Mouse (Mus musculus) stomach, postnatal 0 days (tissue): ENCODE data around the gene Slc1a3. TPM values are rescaled to one million over a fixed set of nuclear protein-coding genes. Genes with fewer than 3 reads are reported as not detected.

Experiments
- ATAC-seq: fragments of 200-750 bp; cut with Nextera tagmentation; 2 replicates; pipeline ENCODE4 v1.8.0; 2017; ENCODE audit not compliant: low FRiP score, low TSS enrichment
- DNase-seq: peaks from one replicate; pipeline ENCODE4 v3.0.0-alpha.2; 2016; ENCODE audit warnings: low spot score
- H3K27ac ChIP-seq: fragments of 300-500 bp; sonication (generic); replicated peaks from 2 replicates; pipeline ENCODE4 v1.5.1; 2014; ENCODE audit warnings: mild to moderate bottlenecking, control low read depth
- H3K27me3 ChIP-seq: fragments of 300-500 bp; sonication (generic); 2 replicates; pipeline ENCODE4 v1.6.1; 2014; ENCODE audit warnings: low read length; ENCODE audit not compliant: control insufficient read depth, insufficient read depth
- H3K36me3 ChIP-seq: fragments of 300-500 bp; sonication (generic); 2 replicates; pipeline ENCODE4 v1.6.1; 2014; ENCODE audit warnings: low read length, mixed read lengths; ENCODE audit not compliant: control insufficient read depth, insufficient read depth
- H3K4me1 ChIP-seq: fragments of 300-500 bp; sonication (generic); replicated peaks from 2 replicates; pipeline ENCODE4 v1.6.1; 2014; ENCODE audit warnings: antibody characterized with exemption; ENCODE audit not compliant: control insufficient read depth, insufficient read depth
- H3K4me2 ChIP-seq: fragments of 300-500 bp; sonication (generic); replicated peaks from 2 replicates; pipeline ENCODE4 v1.6.1; 2014; ENCODE audit warnings: low read depth, mild to moderate bottlenecking, control low read depth, moderate library complexity
- H3K4me3 ChIP-seq: fragments of 300-500 bp; sonication (generic); 2 replicates; pipeline ENCODE4 v1.5.1; 2014; ENCODE audit warnings: low read depth, low read length, control low read depth
- H3K9ac ChIP-seq: fragments of 300-500 bp; sonication (generic); 2 replicates; pipeline ENCODE4 v1.6.1; 2014; ENCODE audit warnings: mild to moderate bottlenecking, low read length, control low read depth, mixed read lengths
- H3K9me3 ChIP-seq: fragments of 300-500 bp; sonication (generic); 2 replicates; pipeline ENCODE4 v1.6.1; 2016; ENCODE audit warnings: low read length; ENCODE audit not compliant: control insufficient read depth
- CTCF ChIP-seq: IDR thresholded peaks from 2 replicates; pipeline ENCODE4 v1.5.1; 2016; ENCODE audit warnings: antibody characterized with exemption, low read depth, mild to moderate bottlenecking, moderate library complexity
- EP300 ChIP-seq: optimal IDR thresholded peaks from 2 replicates; pipeline ENCODE3; 2016; ENCODE audit warnings: antibody characterized with exemption
- WGBS: fragments of 180-500 bp; shearing (Covaris S2); extraction: QIAGEN DNeasy Blood & Tissue Kit; methylation state at CpG from one replicate; pipeline ENCODE4 v1.1.7; 2014; 5-methylcytosine and 5-hydroxymethylcytosine counted together
- polyA plus RNA-seq: library from polyadenylated mRNA; unstranded; fragments of >200 nt; fragmentation: Nextera tagmentation; extraction: Ambion mirVana; gene quantifications from 2 replicates; pipeline ENCODE4 v1.2.1, GENCODE M21; 2015

Gene Slc1a3
- polyA plus RNA-seq, 1 experiment from 2014 or later: 4.8 TPM

DNA sequence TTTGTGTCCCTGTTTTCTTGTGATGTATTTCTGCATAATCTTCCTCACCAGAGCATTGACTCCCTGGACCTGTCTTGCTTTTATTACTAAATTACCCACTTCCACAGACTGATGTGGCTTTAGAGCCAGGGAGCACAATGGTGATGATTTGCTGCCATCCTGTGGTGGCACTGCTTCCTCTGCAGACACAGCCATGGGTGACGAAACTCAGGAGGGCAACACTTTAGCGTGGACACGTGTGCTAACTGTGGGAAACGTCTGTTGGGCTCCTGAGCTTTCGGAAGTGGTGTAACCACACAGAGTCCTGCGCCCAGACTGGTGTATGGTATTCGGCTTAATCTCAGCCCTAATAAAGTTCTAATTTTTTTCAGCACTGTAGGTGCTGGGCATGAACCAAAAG is 85.2 kb downstream of the Slc1a3 start:
- H3K9ac ChIP-seq: no peak overlapping the region
- no peak overlapping the region for H3K27ac ChIP-seq
- DNase-seq (peak; percentile 63), ATAC-seq (peak; percentile 50; the same call in 1 of the 2 replicates)
- H3K4me3 ChIP-seq: no peak overlapping the region
- no peaks in the 10 kb centered on the region for H3K36me3 ChIP-seq
- 45% methylated on average over 7 of the region's 7 CpGs for WGBS
- TF ChIP-seq CTCF: peak; percentile 81
- no peak for TF ChIP-seq EP300
- no peaks in the 10 kb centered on the region for H3K27me3 ChIP-seq
- no peaks in the 10 kb centered on the region for H3K4me1 ChIP-seq
- no peak overlapping the region for H3K4me2 ChIP-seq
- no peaks in the 10 kb centered on the region for H3K9me3 ChIP-seq

DNA sequence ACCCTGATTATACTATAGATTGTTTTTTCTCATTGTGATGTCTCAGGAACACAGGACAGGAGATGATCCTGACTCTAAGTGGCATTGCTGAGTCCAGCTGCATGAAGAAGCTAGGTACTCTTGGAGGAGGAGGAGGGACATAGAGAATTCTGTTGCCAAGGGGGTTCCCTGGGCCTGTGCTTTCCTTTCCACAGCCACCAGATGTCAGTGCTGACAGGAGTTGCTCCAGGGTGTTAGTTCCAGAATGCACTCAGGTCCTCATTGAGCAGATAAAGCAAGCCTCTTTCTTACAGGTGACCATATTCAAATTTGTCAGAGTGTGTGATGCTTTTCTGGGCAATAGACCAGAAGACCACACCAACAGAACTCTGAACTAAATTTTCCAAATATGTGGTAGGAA is 86.7 kb downstream of the Slc1a3 start:
- DNase-seq: no peak
- no peaks in the 10 kb centered on the region for H3K9me3 ChIP-seq
- no peaks in the 10 kb centered on the region for H3K27me3 ChIP-seq
- H3K9ac ChIP-seq: no peak overlapping the region
- no peak overlapping the region for H3K4me2 ChIP-seq
- no peaks in the 10 kb centered on the region for H3K36me3 ChIP-seq
- H3K4me1 ChIP-seq: no peaks in the 10 kb centered on the region
- H3K27ac ChIP-seq: no peak overlapping the region
- no peak for ATAC-seq
- TF ChIP-seq EP300: no peak
- TF ChIP-seq CTCF: peak; percentile 65
- H3K4me3 ChIP-seq: no peak overlapping the region

DNA sequence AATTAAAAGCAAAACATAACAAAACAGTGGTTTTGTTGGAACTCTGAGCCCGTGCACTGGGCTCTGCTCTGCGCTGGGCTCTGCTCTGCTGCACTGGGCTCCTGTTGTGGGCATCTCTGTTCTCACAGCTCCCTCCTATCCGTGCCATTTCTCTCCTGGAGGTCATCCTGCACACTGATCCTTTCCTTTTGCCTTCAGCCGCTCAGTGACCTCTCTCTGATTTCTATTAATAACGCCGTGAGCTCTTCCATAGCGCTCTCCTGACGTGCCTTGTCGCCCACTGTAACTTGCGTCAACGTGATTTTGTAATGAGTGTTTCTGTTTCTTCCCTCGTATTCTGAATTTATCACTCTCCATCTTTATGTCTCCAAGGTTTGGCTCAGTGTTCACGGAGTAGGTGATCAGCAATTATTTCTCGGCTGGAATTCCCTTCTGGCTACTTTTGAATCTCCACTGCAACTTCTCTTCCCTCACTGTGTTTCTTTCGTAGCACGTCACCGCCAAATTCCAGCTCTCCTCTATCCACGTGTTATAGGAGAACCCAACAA is 91.0 kb downstream of the Slc1a3 start:
- Histone ChIP-seq H3K4me1 (no peaks in the 10 kb centered on the region), H3K9me3 (no peaks in the 10 kb centered on the region), H3K4me3 (no peak overlapping the region), H3K27ac (no peak overlapping the region), H3K9ac (no peak overlapping the region), H3K4me2 (no peak overlapping the region), H3K36me3 (no peaks in the 10 kb centered on the region), H3K27me3 (no peaks in the 10 kb centered on the region)
- ATAC-seq (no peak), DNase-seq (no peak)
- TF ChIP-seq CTCF: no peak
- TF ChIP-seq EP300: no peak
- WGBS: 78% methylated on average over 18 of the region's 18 CpGs

DNA sequence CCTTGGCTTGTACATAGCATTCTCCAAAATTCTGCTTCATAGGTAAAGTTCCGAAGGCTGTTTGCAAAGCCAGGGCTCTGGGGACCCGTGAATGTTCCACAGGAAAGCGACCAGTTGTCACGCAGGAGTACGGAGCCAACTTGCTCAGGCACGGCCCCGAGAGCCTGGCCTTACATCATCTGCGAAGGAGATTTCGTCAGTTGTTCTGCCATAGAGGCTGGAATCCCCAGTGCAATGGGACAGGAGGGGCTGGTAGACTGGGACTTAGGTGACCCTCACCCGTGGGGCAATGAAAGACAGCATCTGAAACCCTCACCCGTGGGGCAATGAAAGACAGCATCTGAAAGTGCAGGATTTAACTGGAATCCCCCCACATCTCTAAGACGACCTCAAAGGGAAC is 94.3 kb downstream of the Slc1a3 start:
- TF ChIP-seq CTCF: no peak
- TF ChIP-seq EP300: no peak
- no peaks in the 10 kb centered on the region for H3K9me3 ChIP-seq
- WGBS: 71% methylated on average over 12 of the region's 12 CpGs
- no peak overlapping the region for H3K9ac ChIP-seq
- no peak for ATAC-seq
- H3K4me1 ChIP-seq: no peaks in the 10 kb centered on the region
- H3K36me3 ChIP-seq: no peaks in the 10 kb centered on the region
- no peaks in the 10 kb centered on the region for H3K27me3 ChIP-seq
- H3K27ac ChIP-seq: no peak overlapping the region
- no peak overlapping the region for H3K4me3 ChIP-seq
- no peak for DNase-seq
- H3K4me2 ChIP-seq: no peak overlapping the region

DNA sequence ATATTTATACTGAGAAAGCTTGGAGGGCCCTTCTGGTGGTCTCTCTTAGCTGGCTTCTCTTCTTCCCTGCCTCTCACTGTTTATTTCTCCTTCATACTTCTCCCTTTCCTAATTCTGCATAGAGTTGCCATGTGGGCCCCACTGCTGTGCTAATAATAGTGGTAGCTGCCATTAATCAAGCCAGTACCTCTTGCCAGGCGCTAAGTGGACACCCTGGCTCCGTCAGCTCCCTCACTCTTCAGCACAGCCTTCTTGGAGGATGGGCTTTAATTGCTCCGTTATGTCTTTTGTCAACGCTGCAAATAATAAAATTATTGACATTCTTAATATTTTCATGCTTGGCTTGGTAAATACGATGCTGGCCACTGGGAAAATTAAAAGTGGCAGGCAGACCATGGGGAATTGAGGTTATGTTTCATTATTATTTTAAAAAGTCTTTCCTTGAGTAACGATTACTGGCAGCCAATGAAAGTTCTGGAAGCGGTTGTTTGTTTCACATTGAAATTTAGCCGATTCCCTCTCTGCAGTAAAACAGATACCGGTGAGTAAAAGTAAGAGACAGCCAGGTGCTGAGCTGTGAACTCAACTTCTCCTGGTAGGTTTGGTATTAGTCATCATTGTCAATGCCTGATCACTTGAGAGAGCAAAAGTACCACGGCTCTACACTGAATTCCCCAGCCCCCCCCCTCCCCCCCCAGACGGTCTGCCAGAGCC is 94.9 kb downstream of the Slc1a3 start:
- Histone ChIP-seq H3K4me1 (no peaks in the 10 kb centered on the region), H3K27ac (no peak overlapping the region), H3K9ac (no peak overlapping the region), H3K4me2 (no peak overlapping the region), H3K27me3 (no peaks in the 10 kb centered on the region), H3K36me3 (no peaks in the 10 kb centered on the region), H3K4me3 (no peak overlapping the region), H3K9me3 (no peaks in the 10 kb centered on the region)
- 55% methylated on average over 11 of the region's 11 CpGs for WGBS
- DNase-seq (no peak), ATAC-seq (no peak)
- TF ChIP-seq CTCF (no peak), EP300 (no peak)

DNA sequence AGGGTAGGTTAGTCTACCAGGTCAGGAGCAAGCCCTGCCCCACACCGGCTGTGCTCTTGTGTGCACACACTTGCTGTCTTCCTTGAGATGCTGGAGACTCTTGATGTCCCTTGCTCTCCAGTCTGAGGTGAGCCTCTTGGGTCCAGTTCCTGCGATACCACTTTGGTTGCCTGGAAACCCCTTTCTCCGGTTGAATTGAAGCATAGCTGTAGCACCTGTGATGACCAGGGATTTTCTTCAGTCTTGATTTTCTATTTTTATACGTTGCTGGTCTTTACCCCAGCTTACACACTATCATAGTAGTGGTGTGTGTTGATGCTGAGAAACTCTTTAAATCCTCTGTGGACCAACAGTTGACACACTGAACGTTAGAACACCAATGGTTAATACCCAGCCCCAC is 95.9 kb downstream of the Slc1a3 start:
- Histone ChIP-seq H3K36me3 (no peaks in the 10 kb centered on the region), H3K27ac (no peak overlapping the region), H3K9ac (no peak overlapping the region), H3K4me1 (no peaks in the 10 kb centered on the region), H3K9me3 (no peaks in the 10 kb centered on the region), H3K4me2 (no peak overlapping the region), H3K4me3 (no peak overlapping the region), H3K27me3 (no peaks in the 10 kb centered on the region)
- DNase-seq (no peak), ATAC-seq (no peak)
- 85% methylated on average over 5 of the region's 5 CpGs for WGBS
- TF ChIP-seq CTCF (no peak), EP300 (no peak)
